Mouse (Mus musculus): ENCODE measurements around the gene Cfp. TPM values are rescaled to one million over a fixed set of nuclear protein-coding genes. Genes with fewer than 3 reads are reported as not detected.

Cfp gene
- polyA plus RNA-seq (2014; fragmentation: Nextera tagmentation; extraction: Ambion mirVana), result 4.5 and 5.7 TPM in 2 replicates

GRCm38 (mm10) chrX:20931364-20931763 lies at the start of gene Cfp:
Gene Cfp, minus strand, starts transcription at chrX:20931555.
- no peaks in the 10 kb centered on the region for H3K4me1 ChIP-seq (replicated peaks; ENCODE audit: control insufficient read depth, insufficient read depth, low read length)
- H3K27me3 ChIP-seq (ENCODE audit: control insufficient read depth, insufficient read depth, low read length), result no peaks in the 10 kb centered on the region
- WGBS, result 83% methylated on average over 1 of the region's 1 CpGs
- H3K36me3 ChIP-seq (ENCODE audit: control insufficient read depth, insufficient read depth, low read length), result no peaks in the 10 kb centered on the region
- no peak within 1 kb of the TSS for H3K27ac ChIP-seq (ENCODE audit: low read depth, low read length)
- no peak within 1 kb of the TSS for H3K4me3 ChIP-seq (ENCODE audit: low read depth, low read length)
- H3K9ac ChIP-seq (ENCODE audit: low read length), result no peak within 1 kb of the TSS
- no peaks in the 10 kb centered on the region for H3K9me3 ChIP-seq (ENCODE audit: control insufficient read depth, low read length)
- no peak for DNase-seq (ENCODE audit: low spot score)
- ATAC-seq (replicated peaks; ENCODE audit: low FRiP score), result no peak
- no peak within 1 kb of the TSS for H3K4me2 ChIP-seq (ENCODE audit: low read depth, low read length, severe bottlenecking)

- Histone ChIP-seq H3K9me3 (ENCODE audit: control insufficient read depth, low read length) (no peaks in the 10 kb centered on the region), H3K27ac (ENCODE audit: low read depth, low read length) (no peak overlapping the region), H3K4me2 (ENCODE audit: low read depth, low read length, severe bottlenecking) (no peak overlapping the region), H3K4me3 (ENCODE audit: low read depth, low read length) (no peak overlapping the region), H3K27me3 (ENCODE audit: control insufficient read depth, insufficient read depth, low read length) (no peaks in the 10 kb centered on the region), H3K9ac (ENCODE audit: low read length) (no peak overlapping the region), H3K4me1 (replicated peaks; ENCODE audit: control insufficient read depth, insufficient read depth, low read length) (no peaks in the 10 kb centered on the region), H3K36me3 (ENCODE audit: control insufficient read depth, insufficient read depth, low read length) (no peaks in the 10 kb centered on the region)
- 78% methylated on average over 1 of the region's 1 CpGs for WGBS
- ATAC-seq (replicated peaks; ENCODE audit: low FRiP score) (no peak), DNase-seq (ENCODE audit: low spot score) (no peak)
Observed at GRCm38 (mm10) chrX:20980901-20981300, 49.5 kb upstream of the Cfp start.

DNA sequence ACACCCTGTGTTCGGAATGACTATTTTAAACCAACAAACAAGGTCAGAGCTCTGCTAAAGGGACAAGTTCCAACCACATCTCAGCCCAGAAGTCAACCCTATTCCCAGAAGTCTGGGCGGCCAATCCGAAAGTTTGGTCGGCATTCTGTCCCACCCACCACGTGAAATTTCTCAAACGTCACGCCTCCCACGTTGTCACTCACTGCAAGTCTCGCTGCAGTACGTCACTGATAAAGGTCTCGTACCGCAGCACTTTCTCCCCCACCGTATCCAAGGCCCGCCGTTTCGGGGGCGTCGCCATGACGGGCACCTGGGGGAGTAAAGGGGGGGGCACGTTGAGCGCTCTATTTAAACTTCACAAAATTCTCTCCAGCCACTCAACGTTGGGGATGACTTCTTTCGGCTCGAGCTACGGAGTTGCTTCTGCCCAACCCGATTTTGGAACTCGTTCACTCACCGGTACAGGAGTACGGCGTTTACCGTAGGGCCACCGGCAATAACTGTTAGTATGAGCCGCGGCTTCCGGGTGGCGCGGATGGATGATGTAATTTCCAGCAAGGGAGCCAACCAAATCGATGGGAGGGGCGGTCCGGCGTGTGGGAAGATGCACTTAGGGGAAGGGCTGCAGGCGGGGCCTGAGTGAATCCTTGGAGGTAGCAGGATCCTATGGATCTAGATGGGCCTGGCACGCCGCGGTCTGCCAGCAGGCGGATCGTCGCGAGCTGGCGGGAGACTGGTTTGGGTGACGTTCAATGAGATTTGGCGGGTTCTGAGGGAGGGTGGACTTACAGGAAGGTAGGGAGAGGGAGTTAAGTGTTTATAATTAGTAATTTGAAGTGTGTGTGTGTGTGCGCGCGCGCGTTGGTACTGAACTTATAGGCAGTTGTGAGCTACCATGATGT lies 30.4 kb upstream of the Cfp start, which contains the start of gene Uxt:
Uxt (minus strand) TSS at position 541 of the 902 bp plus-strand sequence.
- no peak within 1 kb of the TSS for H3K27ac ChIP-seq (ENCODE audit: low read depth, low read length)
- peak; percentile 97 for ATAC-seq (replicated peaks; ENCODE audit: low FRiP score)

DNA sequence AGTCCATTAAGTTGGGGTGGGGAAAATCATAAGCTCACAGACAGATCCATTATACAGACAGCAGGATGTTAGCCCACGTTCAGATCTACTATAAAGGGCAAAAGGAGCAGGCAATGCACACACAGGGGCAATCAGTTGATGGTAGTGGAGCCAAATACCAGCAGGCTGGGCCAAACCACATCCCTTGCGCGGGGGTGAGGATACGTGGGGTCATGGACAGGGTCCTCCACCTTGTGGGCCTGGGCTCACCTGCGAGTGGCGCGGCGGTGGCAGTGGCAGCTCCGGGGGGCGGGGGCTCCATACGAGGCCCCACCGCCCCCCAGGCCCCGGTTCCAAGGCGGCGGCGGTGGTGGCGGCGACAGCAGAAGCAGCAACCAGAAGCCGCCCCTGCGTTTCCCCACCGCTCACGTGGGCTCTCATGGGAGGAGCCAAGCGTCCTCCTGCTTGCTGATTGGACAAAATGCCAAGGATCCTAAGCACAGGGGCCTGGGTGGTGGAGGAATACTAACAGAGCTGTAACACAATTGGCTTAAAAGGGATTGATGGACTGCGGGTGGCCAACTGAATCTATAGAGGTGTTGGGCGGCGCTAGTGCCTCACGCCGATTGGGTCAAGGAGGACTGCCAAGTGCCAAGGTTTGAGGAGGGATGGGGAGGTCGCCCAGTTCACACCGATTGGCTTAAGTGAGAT lies 19.0 kb upstream of the Cfp start, which contains the start of gene Elk1:
Elk1 (minus strand) TSS at position 418 of the 690 bp plus-strand sequence.
- ATAC-seq (replicated peaks; ENCODE audit: low FRiP score), result peak; percentile 98
- Histone ChIP-seq H3K36me3 (ENCODE audit: control insufficient read depth, insufficient read depth, low read length) (no peaks in the 10 kb centered on the region), H3K4me3 (ENCODE audit: low read depth, low read length) (peak within 1 kb of the TSS; percentile 48), H3K27me3 (ENCODE audit: control insufficient read depth, insufficient read depth, low read length) (no peaks in the 10 kb centered on the region), H3K4me2 (ENCODE audit: low read depth, low read length, severe bottlenecking) (peak within 1 kb of the TSS; percentile 49), H3K27ac (ENCODE audit: low read depth, low read length) (no peak within 1 kb of the TSS), H3K9ac (ENCODE audit: low read length) (peak within 1 kb of the TSS; percentile 60), H3K9me3 (ENCODE audit: control insufficient read depth, low read length) (no peaks in the 10 kb centered on the region), H3K4me1 (replicated peaks; ENCODE audit: control insufficient read depth, insufficient read depth, low read length) (no peaks in the 10 kb centered on the region)
- 23% methylated on average over 26 of the region's 30 CpGs for WGBS
- peak; percentile 87 for DNase-seq (ENCODE audit: low spot score)

More for the DNA sequence above, 30.4 kb upstream of the Cfp start, which contains the start of gene Uxt:
- peak within 1 kb of the TSS; percentile 55 for H3K9ac ChIP-seq (ENCODE audit: low read length)
- peak within 1 kb of the TSS; percentile 43 for H3K4me2 ChIP-seq (ENCODE audit: low read depth, low read length, severe bottlenecking)
- H3K9me3 ChIP-seq (ENCODE audit: control insufficient read depth, low read length), result no peaks in the 10 kb centered on the region
- no peaks in the 10 kb centered on the region for H3K27me3 ChIP-seq (ENCODE audit: control insufficient read depth, insufficient read depth, low read length)
- peak; percentile 90 for DNase-seq (ENCODE audit: low spot score)
- H3K36me3 ChIP-seq (ENCODE audit: control insufficient read depth, insufficient read depth, low read length), result no peaks in the 10 kb centered on the region
- H3K4me3 ChIP-seq (ENCODE audit: low read depth, low read length), result peak within 1 kb of the TSS; percentile 43
- WGBS, result 20% methylated on average over 57 of the region's 57 CpGs
- H3K4me1 ChIP-seq (replicated peaks; ENCODE audit: control insufficient read depth, insufficient read depth, low read length), result no peaks in the 10 kb centered on the region

GRCm38 (mm10) chrX:20946055-20946454 lies 14.7 kb upstream of the Cfp start:
- peak; percentile 54 for DNase-seq (ENCODE audit: low spot score)
- Histone ChIP-seq H3K9ac (ENCODE audit: low read length) (no peak overlapping the region), H3K27me3 (ENCODE audit: control insufficient read depth, insufficient read depth, low read length) (no peaks in the 10 kb centered on the region), H3K4me3 (ENCODE audit: low read depth, low read length) (no peak overlapping the region), H3K27ac (ENCODE audit: low read depth, low read length) (no peak overlapping the region), H3K4me1 (replicated peaks; ENCODE audit: control insufficient read depth, insufficient read depth, low read length) (no peaks in the 10 kb centered on the region), H3K36me3 (ENCODE audit: control insufficient read depth, insufficient read depth, low read length) (no peaks in the 10 kb centered on the region), H3K4me2 (ENCODE audit: low read depth, low read length, severe bottlenecking) (no peak overlapping the region), H3K9me3 (ENCODE audit: control insufficient read depth, low read length) (no peaks in the 10 kb centered on the region)
- ATAC-seq (replicated peaks; ENCODE audit: low FRiP score), result no peak
- 17% methylated on average over 4 of the region's 4 CpGs for WGBS

DNA sequence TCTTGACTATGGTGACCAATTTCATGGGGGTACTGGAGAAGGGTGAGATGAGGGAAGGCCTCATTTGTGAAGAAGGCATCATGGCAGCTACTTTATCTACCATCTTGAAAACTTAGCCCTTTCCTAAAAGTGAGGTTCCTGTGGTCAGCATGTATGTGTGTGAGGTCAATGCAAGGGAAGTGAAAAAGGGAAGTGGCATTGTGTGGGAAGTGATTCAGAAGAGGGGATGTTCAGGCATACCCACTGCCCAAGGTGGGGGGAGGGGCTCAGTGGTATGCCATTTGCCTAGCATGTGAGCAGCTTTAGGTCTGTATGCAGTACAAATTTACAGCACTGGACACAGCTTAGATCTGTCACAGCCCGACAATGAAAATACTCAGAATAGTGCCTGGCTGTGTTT lies 608 bp upstream of the Cfp start:
- Histone ChIP-seq H3K9me3 (ENCODE audit: control insufficient read depth, low read length) (no peaks in the 10 kb centered on the region), H3K4me2 (ENCODE audit: low read depth, low read length, severe bottlenecking) (no peak overlapping the region), H3K9ac (ENCODE audit: low read length) (no peak overlapping the region), H3K4me1 (replicated peaks; ENCODE audit: control insufficient read depth, insufficient read depth, low read length) (no peaks in the 10 kb centered on the region), H3K36me3 (ENCODE audit: control insufficient read depth, insufficient read depth, low read length) (no peaks in the 10 kb centered on the region), H3K4me3 (ENCODE audit: low read depth, low read length) (no peak overlapping the region), H3K27me3 (ENCODE audit: control insufficient read depth, insufficient read depth, low read length) (no peaks in the 10 kb centered on the region), H3K27ac (ENCODE audit: low read depth, low read length) (no peak overlapping the region)
- WGBS, result 86% methylated on average over 1 of the region's 1 CpGs
- DNase-seq (ENCODE audit: low spot score) (no peak), ATAC-seq (replicated peaks; ENCODE audit: low FRiP score) (no peak)

GRCm38 (mm10) chrX:20929859-20930258 lies 1.5 kb downstream of the Cfp start:
- no peak overlapping the region for H3K9ac ChIP-seq (ENCODE audit: low read length)
- WGBS, result 91% methylated on average over 1 of the region's 1 CpGs
- no peak overlapping the region for H3K4me2 ChIP-seq (ENCODE audit: low read depth, low read length, severe bottlenecking)
- no peak for DNase-seq (ENCODE audit: low spot score)
- no peaks in the 10 kb centered on the region for H3K36me3 ChIP-seq (ENCODE audit: control insufficient read depth, insufficient read depth, low read length)
- no peaks in the 10 kb centered on the region for H3K9me3 ChIP-seq (ENCODE audit: control insufficient read depth, low read length)
- no peak overlapping the region for H3K4me3 ChIP-seq (ENCODE audit: low read depth, low read length)
- no peaks in the 10 kb centered on the region for H3K27me3 ChIP-seq (ENCODE audit: control insufficient read depth, insufficient read depth, low read length)
- no peak for ATAC-seq (replicated peaks; ENCODE audit: low FRiP score)
- no peaks in the 10 kb centered on the region for H3K4me1 ChIP-seq (replicated peaks; ENCODE audit: control insufficient read depth, insufficient read depth, low read length)
- H3K27ac ChIP-seq (ENCODE audit: low read depth, low read length), result no peak overlapping the region

DNA sequence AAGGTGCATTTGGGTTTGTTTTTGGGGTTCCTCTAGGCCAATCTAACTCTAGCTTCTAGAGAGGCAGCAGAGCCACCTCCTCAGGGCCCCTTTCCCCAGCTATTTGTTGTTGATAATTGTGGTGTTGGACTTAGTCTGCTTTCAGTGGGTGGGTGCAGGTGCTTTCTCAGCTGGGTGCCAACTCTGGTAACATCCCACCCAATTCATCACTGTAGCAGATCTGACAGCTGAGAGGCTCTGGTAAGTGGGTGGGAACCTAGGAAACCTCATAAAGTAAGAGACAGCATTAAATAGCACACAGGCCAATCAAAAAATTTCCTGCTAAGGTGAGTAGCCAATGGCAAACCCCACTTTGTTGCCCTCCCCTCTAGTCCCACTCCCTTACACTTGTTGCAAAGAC lies 6.4 kb downstream of the Cfp start:
- H3K9me3 ChIP-seq (ENCODE audit: control insufficient read depth, low read length), result no peaks in the 10 kb centered on the region
- no peaks in the 10 kb centered on the region for H3K4me1 ChIP-seq (replicated peaks; ENCODE audit: control insufficient read depth, insufficient read depth, low read length)
- H3K4me3 ChIP-seq (ENCODE audit: low read depth, low read length), result no peak overlapping the region
- no peak overlapping the region for H3K4me2 ChIP-seq (ENCODE audit: low read depth, low read length, severe bottlenecking)
- DNase-seq (ENCODE audit: low spot score) (no peak), ATAC-seq (replicated peaks; ENCODE audit: low FRiP score) (no peak)
- no peak overlapping the region for H3K27ac ChIP-seq (ENCODE audit: low read depth, low read length)
- H3K27me3 ChIP-seq (ENCODE audit: control insufficient read depth, insufficient read depth, low read length), result no peaks in the 10 kb centered on the region
- H3K36me3 ChIP-seq (ENCODE audit: control insufficient read depth, insufficient read depth, low read length), result no peaks in the 10 kb centered on the region
- H3K9ac ChIP-seq (ENCODE audit: low read length), result no peak overlapping the region

Measured in forebrain, embryonic 11.5 days (tissue).